In genomic region chr11:51485051-51485521, GRCm38 (mm10) we compare ENCODE assay signal across 11 mouse cellular contexts.
DNase-seq lines count a peak whose midpoint lies in the region.
"Had no signal": no experiment of that assay in that cellular context is flagged by ENCODE, and none has a peak within 500 bp of the region (broad histone marks: within the 10 kb centered on the region; RNA-seq: fewer than 3 reads in every experiment).

No protein-coding gene starts in this region.

- peak overlapping the region; percentile 64 for H3K27ac ChIP-seq in heart, embryonic 10.5 days

- 21% methylated on average over 8 of the region's 8 CpGs for WGBS in heart, embryonic 10.5 days

- no peaks in the 10 kb centered on the region for H3K9me3 ChIP-seq in heart, embryonic 10.5 days

- H3K4me3 ChIP-seq in heart, embryonic 10.5 days: no peak overlapping the region

- no peak for DNase-seq in heart, embryonic 10.5 days (ENCODE audit: low spot score)
- no peak for DNase-seq in heart, postnatal 36 days
- peak; percentile 11 to 14 for DNase-seq in urinary bladder, postnatal 36 days (ENCODE audit: low spot score in 2 of 2)
- DNase-seq in urinary bladder, postnatal 4 days (ENCODE audit: low spot score in 2 of 2): no peak
- DNase-seq in fibroblast of lung, adult 2 months (ENCODE audit: low read depth): peak; percentile 77
- DNase-seq in cerebellum, adult 9-10 months: no peak
- DNase-seq in spleen, postnatal 14 days (ENCODE audit: low spot score in 2 of 2): no peak
- DNase-seq in gastrocnemius, postnatal 14 days: no peak
- DNase-seq: cerebellum, adult 2 months; kidney, adult 11 months; lung, adult 2 months had no signal

- H3K4me1 ChIP-seq in heart, embryonic 10.5 days: peaks cover 21% of the 10 kb centered on the region

- H3K36me3 ChIP-seq in heart, embryonic 10.5 days: 0 out of 2 replicates have a peak, but pooled peaks cover 2% of the 10 kb centered on the region

- intact Hi-C loops in heart, postnatal 36 days (cut with DNase I): no loop called here
- intact Hi-C loops in gastrocnemius, postnatal 14 days (cut with DNase I; ENCODE audit: low total_unique reads): no loop called here

- H3K27me3 ChIP-seq in heart, embryonic 10.5 days (ENCODE audit: insufficient read depth, poor library complexity, severe bottlenecking): no peaks in the 10 kb centered on the region; the same call in 1 of the 2 replicates

Comparison
In these comparisons a context has a peak if more than half of its experiments do, and no peak if none do; other contexts are left out.
1. DNase-seq: peak in urinary bladder, postnatal 36 days (2 of 2) and fibroblast of lung, adult 2 months (single experiment); none in heart, embryonic 10.5 days (single experiment), heart, postnatal 36 days (0 of 2), urinary bladder, postnatal 4 days (0 of 2), cerebellum, adult 9-10 months (single experiment), spleen, postnatal 14 days (0 of 2) and gastrocnemius, postnatal 14 days (single experiment).